Mouse (Mus musculus) CD4-positive helper T cell, adult 2 months (primary cell): ENCODE data around the gene Agap1.

Experiments used
- DNase-seq: peaks from one replicate; pipeline ENCODE4 v3.0.0-alpha.2; 2012; ENCODE audit warnings: low read depth, missing footprints, low spot score

Agap1 gene

DNA sequence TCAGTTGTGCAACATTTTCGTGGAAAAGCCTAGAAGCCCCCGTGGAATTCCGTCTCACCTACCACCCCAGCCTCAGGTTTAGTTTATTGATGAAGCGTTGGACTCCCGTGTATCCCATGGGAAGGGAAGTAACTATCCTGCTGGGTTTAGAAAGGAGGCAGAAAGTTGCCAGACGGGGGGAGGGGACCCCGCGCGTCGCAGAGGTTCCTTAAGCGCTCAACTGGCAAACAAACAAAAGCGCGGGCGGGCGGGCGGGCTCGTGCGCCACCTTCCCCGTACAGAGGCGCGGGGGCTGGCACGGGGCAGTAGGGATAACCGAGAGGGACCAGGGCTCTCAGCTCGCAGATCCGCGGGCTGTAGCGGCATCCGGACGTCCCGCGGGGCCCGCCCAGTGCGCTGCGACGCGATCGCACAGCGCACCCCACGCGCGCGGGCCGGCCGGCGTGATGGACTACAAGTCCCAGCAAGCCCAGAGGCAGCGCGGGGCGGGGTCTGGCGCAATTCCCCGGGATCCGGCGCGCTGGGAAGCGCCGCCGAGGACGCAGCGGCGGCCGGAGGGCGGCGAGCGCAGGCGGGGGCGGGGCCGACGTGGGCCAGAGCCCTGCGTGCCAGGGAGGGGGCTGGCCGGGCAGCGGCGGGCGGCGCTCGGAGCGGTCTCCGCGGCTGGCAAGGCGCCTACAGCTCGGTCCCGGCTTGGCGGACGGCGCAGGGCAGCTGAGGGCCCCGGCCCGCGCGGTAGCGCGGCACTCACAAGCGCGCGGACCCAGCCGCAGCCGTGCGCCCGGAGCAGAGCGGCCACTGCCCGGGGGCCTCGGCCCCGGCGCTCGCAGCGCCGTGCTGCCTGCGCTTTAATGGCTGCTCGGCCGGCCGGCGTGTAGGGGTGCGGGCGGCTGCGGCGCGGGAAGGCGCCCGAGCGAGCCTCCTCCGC, at the start of gene Agap1:
Agap1 (plus strand) TSS at position 611 of the 928 bp plus-strand sequence.
- no peak for DNase-seq

DNA sequence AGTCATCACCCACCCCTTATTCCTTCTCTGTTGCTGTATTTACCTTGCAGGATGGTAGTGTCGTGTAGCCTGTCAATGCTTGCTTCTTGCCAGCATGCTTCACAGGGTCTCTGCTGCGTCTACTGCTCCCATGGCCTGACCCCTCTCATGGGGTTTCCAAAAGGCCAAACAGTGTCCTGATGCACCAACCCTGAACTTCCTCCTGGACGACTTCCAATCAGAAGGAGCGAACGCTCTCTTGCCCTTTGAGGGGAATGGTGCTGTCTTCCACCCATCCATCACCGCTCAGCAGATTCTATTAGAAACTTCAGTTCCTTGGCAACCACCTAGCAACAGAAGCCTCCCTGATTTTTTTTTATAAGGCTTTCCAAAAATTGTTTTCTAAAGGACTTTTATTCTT, 48.6 kb upstream of the Agap1 start:
- DNase-seq, result no peak

DNA sequence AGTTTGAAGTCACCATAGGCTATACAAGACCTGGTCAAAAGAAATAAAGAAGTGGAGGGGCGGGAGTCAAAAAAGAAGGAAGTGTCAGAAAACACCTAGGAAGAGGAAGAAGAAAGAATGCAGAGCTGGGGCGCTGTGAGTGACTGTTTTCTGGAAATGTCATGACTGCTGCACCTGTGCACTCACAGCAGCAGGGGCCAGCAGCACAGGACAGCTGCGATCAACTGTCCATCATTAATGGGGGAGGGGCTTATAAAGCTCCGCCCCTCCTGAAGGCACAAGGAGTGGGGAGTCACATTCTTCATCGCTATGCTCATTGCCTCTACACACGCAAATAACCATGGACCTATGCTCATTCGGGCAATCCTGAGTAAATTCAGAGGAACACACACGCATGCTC, 46.6 kb upstream of the Agap1 start:
- no peak for DNase-seq

DNA sequence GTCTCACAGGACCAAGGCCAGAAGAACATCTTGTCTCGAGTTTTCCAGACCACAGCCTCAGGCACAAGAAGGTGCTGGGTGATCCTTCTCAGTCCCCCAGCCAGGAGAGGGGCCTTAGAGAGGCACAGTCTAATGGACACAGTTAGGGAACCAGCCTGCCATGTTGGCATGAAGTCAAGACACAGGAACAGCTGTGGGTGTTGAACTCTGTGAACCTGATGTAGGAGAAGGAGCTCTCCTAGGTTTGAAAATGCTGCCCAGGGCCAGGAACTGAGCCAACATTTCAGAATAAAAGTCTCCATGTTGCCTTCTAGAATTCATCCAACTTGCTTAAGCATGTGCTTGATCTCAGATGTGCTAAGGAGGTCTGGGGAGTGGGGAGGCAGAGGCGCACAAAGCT, 41.5 kb upstream of the Agap1 start:
- DNase-seq, result no peak

DNA sequence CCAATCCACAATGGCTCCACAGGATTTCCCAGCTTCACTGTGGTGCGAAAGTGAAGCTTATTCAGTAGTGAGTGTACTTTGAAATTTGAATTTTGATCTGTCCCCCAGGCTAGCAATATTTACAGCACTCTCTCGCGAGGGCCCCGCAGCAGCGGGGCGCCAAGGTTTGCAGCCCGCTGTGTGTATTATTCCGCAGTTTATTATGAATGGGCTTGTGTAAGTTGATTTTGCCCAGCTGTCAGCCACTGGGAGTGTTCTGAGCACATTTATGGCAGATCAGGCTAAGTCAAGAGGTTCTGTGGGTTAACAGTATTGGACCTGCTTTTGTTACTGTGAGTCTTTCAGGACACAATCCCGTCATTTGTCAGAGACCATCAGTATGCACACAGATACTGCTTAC, 40.0 kb upstream of the Agap1 start:
- no peak for DNase-seq

DNA sequence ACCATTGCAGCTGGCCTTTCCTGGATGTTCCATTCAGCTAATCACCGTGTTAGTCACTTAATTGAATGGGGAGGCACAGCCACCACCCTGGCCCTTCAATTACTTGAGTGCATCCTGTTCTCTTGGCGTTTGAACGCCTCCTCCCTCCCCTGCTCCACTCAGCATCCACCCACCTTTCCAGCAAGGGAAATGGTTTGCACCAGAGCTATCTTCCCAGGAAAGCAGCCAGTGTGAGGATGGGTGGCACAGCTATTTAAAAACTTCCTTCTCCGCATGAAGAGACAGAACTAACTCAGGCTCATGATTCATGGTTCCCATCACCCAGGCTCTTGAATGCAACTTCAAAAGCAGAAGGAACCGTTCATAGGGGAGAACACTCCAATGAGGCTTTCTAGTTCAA, 37.7 kb upstream of the Agap1 start:
- DNase-seq, result no peak

DNA sequence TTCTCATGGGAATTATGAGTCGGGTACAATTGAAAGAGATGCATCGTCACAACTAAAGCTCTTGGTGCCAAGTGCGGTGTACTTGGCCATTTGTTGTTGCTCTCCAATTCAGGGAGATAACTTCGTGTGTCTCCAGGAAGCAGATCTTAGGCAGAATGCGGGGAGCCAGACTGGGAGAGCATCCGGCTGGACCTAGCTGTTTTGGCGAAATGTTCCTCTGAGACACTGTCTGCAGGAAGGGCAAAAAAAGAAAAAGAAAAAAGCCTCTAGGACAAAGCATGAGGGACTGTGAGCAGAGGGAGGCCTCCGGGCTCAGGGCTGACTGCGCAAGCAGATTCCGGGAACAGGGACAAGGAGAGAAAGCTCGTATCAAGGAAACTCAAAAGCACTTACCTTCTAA, 34.0 kb upstream of the Agap1 start:
- DNase-seq, result no peak

DNA sequence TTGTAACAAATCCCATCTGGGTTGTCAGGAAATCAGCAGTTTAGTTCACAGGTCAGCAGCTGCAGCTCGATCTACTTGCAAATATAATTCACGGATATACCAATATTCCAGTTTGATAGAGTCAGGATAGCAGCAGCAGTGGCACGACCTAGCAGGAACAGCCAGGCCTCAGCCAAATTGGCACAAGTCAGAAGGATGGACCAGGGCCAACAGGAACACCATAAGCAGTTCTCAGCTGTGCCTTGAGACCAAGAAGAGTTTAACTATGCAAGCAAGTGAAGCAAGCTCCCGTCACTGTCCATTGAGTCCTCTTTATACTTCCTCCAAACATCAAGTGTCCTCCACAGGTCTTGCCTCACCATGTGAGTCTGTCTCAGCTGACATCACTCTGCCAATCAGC, 33.2 kb upstream of the Agap1 start:
- no peak for DNase-seq

DNA sequence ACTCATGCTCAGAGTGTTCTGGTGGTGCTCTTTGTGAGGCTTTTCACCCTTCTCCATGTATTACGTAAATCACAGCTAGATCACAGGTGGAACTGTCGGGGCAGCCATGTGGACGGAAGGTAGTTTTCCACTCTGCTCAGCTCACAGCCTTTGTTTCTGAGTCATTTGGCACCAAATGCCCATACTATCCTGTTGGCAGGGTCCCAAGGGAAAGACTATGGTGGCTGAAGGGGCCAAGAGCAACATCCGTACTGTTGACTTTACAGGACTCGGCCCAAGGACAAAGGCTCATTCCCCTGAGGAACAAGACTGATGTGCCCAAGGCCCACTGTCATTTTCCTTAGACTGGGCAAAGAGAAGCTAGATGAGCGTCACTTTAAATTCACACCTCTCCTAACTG, 30.0 kb upstream of the Agap1 start:
- no peak for DNase-seq

DNA sequence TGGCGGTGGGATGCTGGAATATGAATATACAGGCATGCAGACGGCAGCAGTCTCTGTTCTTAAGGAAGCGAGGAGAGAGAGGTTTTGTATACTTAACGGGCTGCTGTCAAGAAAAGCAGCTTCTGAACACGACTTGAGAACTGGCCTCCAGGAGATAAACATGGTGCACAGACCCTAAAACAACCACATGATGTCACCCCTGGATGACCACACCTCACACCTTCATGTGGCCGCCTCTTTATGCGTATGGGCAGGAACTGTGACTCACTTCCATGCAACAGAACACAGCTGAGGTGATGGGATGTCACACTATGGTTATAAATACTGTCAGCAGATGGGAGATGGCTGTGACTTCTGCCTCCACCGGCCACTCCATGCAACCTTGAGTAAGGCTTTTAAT, 28.5 kb upstream of the Agap1 start:
- no peak for DNase-seq

DNA sequence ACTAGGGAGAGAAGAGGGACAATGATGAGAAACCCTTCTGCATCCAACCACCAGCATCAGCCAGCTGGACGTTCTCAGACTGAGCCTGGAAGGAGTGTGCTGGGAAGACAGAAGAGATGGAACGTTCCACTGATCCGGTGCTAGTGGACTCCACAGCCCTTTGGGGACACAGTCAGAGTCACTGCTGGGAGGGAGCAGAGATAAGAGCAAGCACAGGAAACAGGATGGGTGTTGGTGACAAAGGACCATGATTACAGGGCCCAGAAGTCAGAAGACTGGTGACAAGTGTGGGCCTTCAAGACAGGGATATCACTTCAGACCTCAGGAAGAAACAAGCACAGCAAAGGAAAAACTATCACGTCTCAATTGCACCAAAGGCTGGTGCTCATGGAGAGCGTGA, 25.9 kb upstream of the Agap1 start:
- DNase-seq, result no peak

DNA sequence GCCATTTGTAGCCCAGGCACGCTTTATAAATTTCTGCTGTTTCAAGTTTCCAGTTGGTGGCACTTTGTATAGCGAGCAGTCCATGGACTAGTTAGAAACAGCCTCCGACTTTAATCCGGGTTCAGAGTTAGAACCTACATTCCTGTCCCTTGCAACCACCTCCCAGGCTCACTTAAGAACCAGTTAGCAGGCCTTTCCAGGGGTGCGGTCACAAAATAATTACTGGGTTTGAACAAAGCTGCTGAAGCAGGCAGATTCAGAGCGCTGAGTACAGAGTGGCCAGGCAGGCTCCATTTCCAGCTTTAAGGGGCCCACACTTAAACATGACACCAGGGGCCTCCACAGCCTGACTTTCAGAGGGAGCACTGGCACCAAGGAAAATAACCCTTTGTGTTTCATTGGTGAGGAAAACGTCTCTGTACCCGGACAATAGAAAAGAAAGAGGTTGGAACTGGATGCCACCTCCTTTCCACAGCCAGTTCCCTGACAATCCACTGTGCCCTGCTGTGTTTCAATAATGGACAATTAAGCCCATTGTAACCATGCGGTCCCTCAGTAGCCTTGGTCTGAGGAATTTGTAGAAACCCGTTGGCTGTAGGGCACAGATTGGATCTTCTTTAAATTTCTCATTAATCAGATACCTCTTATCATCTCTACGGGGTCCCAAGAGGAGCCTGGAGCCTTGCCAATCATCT, 24.5 kb upstream of the Agap1 start:
- no peak for DNase-seq

DNA sequence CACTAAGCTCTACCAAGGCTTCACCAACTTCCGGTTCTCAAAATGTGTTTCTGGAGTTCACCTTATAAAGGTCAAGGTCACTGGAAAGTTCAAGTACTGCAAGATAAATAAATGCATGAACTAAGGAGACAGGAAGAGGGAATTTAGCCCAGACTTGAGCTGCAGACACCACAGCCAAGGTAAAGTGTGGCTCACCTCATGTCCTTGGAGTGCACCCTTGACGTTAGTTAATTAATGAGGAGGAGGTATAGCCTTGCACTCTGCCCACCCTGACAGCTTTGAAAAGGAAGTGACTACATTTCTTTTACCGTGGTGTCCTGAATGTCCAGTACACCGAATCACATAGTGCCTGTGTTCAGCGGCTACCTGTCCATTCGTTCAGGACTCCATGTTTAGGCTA, 15.3 kb upstream of the Agap1 start:
- DNase-seq, result no peak

DNA sequence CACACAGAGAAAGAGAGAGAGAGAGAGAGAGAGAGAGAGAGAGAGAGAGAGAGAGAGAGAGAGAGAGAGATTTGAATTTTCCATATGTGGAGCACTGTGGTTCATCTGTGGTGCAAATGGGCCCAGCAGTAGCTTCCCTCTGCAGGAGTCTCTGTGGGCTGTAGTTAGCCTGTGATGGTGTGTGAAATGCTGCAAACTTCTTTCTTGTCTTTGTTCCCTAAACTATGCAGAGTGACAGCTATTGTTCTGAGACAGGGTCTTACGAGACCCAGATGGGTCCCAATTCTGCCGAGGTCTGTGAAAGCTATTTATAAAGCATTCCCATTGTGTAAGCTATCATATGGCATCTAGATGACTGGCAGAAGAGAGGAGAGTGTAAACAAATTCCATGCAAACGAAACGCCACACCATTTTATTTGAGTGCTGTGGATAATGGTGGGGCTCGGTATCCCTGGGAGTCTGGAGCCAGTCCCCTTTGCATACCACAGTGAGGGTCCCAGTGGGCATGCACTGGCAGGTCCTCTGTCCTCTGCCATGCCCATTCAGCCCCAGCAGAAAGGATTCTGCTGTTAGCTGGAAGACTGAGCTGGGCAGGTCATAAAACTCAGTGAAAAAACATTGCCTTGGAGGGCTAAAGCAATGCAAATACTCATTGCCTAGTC, 13.2 kb upstream of the Agap1 start:
- DNase-seq, result no peak

DNA sequence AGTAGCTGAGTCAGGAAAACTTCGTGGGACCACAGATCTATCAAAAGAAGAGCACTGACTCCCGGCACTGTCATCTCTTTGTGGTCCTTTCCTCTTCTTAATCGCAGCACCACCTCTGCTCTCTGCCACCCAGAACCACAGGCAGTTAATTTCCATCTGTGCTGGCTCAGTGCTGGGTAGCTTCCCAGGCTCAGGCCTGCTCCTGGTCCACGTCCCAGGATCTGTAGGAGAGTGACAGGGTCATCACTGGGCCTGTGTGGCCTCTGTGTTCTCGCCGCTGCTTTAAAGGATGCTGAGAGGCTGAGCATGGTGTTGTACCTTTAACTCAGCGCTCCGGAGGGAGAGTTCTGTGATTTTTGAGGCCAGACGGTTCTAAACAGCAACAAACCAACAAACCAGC, 11.1 kb upstream of the Agap1 start:
- no peak for DNase-seq

DNA sequence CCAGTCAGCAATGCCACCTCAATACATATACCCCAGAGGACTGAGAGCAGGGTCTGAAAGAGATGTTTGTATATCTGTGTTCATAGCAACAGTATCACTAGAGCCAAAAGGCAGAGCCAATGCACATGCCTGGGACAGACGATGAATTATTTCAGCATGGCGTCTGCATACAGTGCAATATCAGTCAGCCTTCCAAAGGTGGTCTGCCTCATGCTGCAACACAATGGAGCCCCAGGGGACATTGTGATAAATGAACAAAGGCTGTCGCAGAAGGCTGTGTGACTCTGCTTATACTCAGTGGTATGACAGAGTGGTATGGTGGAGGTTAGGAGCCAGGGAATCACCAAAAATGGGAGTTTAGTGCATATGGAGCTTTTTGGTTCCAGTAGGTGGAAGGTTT, 10.6 kb upstream of the Agap1 start:
- no peak for DNase-seq

DNA sequence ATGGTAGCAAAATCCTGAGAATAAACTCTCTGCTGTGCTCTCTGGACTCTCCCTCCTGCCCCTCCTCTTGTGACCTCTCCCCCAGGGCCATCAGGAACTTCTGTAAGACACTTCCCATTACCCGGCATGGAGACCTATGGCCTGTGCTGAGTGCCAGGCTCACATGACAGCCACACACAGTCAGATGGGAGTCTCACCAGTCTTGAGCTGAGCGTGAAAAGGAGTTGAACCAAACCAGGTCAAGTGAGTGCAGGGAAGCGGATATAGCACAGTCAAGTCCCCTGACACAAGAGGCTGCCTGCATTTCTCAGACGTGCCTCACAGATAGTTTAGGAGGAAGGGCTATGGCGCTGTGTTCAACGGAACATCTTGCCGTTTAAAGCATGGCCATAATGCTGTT, 4.5 kb upstream of the Agap1 start:
- DNase-seq, result no peak

DNA sequence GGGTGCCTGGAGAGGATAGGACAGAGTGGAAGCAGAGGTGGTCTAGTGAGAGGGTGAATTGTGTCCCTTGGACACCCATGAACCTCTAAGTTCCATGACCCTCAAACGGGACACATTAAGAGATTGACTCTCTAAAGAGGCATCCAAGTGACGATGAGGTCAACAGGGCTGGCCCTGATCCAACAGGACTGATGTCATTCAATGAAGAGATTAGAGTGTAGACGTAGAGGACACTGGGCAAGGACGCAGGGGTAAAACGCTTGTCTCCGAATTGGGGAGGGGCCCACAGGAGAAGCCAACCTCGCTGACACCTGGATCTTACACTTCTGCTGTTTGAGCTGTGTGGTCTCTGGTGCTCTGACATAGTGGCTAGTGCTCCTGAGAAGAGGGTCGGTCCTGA, 2.5 kb upstream of the Agap1 start:
- DNase-seq, result no peak

DNA sequence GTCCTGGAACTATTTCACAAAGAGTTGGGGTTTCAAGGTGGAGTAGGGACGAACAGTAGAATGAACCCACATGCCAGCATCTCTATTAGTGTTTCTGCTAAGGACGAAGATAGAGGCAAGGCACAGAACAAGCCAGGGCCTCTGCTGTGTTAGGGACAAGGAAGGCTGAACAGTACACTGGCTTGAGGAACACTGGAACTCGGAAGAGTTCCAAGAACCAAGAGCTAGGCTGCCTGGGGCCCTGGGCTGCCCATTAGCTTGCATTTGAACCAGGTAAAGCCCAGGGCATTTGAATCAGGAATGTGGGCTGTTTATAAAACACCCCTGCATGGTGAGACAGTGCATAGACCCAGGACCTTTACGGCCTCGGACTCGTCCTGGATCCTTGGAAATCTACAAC, 940 bp upstream of the Agap1 start:
- no peak for DNase-seq

DNA sequence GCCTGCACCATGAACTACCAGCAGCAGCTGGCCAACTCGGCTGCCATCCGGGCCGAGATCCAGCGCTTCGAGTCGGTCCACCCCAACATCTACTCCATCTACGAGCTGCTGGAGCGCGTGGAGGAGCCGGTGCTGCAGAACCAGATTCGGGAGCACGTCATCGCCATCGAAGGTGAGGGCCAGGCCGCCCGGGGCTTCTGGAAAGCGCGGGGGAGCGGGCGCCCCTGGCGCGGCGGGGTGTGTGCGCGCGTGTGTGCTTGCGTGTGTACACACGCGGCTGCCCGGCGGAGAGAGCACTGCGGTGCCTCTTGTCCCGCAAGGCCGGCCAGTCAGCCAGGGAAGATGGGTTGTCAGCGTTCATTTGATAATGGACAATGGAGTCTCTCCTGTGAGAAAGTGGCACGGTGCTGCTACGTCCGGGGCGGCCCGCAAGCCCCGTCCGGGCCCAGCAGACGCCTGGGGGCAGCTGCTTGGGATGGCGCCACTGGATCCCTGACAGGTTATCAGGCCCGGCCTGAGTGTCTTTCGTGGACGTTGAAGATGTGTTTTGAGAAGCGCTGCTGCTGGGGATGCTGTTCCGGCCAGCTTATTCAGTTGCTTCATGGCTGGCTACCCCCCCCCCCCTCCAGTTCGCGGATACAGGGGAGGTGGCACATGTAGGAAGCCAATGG, 950 bp downstream of the Agap1 start:
- no peak for DNase-seq

DNA sequence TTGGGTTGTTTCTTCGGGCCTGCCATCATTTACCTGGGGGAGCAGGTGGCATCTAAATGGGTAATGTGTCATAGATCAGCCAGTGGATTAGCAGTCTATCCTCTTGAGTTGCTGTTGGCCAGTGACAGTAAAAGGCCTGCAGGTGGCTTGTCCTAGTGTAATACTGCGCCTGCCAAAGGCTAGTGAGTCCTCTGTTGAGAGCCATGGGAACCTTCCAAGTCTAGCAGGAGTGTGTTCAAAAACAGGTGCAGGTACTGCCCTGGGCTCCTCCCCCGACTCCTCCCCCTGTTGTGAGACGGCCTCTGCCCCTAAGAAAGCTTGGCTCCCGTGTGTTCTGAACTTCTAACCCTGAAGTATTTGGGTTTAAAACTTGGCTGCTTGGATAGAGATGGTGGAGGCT, 1.9 kb downstream of the Agap1 start:
- no peak for DNase-seq
